Mouse (Mus musculus): Measurements from ENCODE around the gene Gm5148.

Gene Gm5148

DNA sequence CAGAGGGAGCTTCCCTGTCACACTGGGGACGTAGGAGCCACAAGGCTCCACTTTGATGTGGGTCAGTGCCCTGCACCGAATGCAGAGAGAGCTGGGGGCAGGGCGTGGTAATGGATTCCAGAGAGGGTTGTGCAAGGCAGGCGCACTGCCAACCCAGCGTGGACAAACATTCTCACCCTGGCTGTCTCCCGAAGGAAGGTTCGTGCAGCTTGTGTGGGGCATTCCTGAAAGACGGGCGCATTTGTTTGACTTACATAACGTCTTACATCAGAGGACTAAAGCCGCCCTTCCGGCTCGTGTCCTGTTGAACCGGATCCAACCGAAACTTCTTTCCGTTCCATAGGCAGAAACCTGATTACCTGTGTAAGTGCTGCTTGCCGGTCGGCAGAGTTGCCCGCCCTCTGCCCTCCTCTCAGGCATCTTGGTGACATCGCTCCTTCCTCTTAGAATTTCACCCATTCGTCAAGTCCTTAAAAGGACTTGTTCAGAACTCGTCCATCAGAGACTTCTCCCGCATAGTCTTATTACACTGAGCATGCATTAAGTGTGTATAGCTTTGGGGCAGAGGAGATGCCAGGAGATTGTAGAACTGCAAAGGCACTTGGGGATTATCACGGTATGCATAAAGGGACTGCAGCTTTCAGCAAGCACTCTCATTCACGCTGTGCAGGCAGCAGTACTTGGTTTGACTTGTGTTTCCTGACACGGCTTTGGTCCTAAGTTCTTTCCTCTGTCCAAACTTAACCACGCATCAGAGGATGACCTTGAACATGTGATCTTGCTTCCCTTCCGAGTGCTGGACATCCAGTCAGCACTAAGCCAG is 36.9 kb downstream of the Gm5148 start:
- peak; percentile 74 to 76 for DNase-seq

DNA sequence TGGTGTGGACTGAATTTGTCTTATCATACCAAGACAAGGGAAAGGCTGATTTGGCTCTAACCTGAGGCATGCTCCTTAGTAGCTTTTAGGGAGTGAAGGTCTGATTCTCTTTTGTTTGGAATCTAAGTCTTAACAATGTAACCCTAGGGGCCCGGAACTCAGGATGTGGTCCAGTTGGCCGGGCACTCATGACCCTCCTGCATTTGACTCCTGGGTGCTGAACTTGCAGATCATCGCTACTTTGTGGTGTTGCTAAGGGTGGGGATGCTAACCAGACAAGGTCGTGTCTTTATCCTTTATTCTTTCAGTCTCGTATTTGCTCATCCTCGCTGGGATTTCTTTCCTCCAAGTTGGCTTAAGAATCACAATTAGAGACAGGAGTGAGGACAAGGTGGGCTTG is 37.5 kb downstream of the Gm5148 start:
- no peak for DNase-seq

DNA sequence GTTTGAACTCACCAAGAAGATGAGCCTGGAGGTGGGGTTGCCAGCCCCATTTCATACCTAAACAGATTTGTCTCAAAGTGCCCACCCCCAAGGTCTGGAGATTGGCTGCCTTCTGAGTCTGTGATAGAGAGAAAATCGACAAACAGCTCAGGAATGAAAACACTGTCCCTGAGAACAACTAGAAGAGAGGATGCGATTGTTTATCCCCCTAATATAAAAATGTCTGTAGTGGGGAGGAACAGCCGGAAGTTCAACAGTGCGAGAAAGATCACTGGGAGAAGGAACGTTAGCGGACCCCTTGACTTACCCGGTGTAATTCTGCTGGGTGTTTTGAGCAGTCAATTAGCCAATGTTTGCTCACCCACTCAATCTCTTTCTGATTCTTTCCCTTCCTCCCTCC is 38.1 kb downstream of the Gm5148 start:
- peak in 1 of 2 experiments; percentile 38 for DNase-seq

DNA sequence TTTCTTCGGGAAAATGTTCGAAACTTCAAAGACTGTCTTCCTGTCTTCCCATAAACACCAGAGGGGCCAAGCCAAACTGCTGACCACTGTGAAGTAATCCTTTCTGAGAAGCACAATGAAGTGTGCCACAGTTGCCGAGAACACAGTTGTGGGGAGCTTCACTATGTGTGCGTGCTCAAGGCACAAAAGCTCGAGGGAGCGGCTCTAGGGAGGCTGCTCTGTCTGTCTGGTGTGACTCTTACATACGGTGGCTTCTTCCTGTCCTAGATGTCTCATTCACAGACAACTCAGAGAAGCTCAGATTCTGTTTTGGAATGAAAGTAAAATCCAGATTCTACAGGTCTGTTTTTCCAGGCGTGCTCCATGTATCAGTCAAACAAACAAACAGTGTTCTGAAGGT is 48.0 kb downstream of the Gm5148 start:
- no peak for DNase-seq

GRCm38 (mm10) chr3:37675056-37675525 is 49.2 kb downstream of the Gm5148 start:
- DNase-seq = no peak

DNA sequence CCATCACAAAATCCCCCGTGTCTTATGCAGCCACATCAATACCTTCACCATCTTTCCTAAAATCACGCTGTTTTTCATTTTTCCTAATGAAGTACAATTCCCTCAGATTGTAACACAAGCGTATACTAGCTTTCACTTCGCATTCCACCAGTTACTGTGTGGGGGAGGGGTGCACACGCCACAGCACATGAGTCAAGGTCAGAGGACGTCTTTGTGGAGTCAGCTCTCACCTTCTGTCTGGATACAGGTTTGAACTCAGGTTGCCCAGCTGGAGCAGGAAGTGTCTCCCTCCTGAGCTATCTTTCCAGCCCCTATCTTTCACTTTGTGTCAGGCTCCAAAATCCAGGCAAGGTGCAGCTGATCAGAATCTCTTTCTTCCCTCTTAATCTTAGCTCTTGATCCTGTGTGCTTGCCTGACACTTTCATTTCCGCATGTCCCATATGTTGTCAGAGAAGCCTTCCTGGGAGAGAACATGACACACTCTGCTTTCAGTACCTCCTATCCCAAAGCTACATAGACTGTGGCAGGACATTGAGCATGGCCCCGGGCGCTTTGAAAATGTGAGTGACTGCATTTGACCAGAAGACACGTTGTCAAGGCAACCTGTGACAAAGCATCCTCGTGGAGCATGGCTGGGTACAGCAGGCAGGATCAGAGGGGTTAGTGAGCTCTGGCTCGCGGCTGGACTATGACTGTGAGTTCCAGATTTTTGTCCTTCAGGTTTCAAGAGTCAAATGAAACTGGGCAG is 50.6 kb downstream of the Gm5148 start:
- no peak for DNase-seq

- no peak for DNase-seq
Measured at GRCm38 (mm10) chr3:37672266-37673040, 51.8 kb downstream of the Gm5148 start.

DNA sequence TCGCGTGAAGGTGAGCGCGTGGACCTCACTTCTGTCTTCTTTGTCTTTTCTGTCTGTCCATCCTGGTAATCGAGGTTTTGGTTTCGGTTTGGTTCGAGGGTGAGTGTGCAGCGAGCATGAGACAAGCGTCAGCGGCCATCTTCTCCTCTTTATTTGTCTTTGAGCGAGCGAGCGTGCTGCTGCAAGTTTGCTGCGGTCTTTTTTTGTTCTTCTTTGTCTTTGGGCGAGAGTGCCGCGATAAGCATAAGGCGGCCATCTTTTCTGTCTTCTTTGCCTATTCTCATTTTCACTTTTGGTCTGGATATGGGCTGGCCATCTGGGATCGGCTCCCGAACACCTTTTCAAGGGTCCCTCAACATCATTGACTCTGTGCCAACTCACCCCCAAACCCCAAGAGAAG is 55.2 kb downstream of the Gm5148 start:
- no peak for DNase-seq

GRCm38 (mm10) chr3:37668652-37669051 is 55.6 kb downstream of the Gm5148 start:
- DNase-seq = no peak

- no peak for DNase-seq
Measured at GRCm38 (mm10) chr3:37667736-37668135, 56.6 kb downstream of the Gm5148 start.

DNA sequence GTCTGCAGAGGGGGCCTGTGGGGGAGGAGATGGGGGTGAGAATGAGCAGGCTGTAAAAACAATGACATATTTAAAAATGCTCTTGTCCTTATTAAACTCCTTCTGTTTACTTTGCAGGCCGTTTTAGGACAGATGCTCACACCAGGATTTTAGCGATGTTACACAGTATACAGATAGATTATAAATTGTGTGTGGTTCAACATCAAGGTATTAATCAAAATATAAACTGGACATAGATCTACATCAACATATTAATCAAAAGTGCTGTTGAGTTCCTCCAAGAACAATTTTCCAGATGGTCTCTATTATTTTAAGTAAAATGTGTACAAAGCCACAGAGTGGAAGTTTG is 57.2 kb downstream of the Gm5148 start:
- DNase-seq = no peak

DNA sequence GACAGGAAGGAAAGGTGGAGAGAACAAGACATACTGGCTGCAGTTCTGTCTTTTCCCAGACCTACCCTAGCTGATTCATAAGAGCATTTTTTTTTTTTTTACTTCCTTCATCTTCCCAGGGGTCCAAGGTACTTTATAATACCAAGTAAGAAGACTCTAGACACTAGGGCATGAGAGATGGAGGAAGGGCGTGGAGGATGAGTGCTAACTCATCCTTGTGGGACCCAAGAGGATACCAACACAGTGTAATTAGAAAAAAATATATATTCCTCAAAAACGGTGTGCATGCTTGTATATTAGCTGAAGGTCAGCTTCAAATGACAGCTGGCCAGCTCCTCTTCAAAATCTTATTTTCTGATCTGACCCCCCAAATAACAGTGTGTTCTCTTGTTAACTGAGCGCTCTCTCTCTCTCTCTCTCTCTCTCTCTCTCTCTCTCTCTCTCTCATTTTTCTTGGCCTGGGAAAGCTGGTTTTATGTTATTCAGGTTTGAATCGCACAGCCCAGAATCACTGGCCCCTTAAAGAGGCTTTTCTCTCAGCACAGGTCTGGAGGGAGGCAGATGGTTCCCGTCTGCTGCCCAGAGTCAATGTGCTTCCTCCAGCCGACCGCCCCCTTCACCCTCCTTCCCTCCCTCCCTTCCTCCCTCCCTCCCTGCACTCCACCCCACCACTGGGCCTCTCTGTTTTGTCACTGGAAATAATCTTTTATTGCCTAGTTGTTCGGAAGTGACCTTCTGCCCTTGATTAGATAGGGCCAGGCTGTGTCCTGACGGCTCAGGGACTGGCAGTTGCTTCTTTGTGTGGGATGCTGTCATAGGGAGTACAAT is 57.8 kb downstream of the Gm5148 start:
- DNase-seq = peak; percentile 58 to 69
